Mouse (Mus musculus): ENCODE data around the gene Smim26. TPM values are rescaled to one million over a fixed set of nuclear protein-coding genes. Genes with fewer than 3 reads are reported as not detected.

The Smim26 gene
- polyA plus RNA-seq, 1 experiment from 2014 or later, result 46.4 TPM

GRCm38 (mm10) chr2:144638719-144639118 lies 44.9 kb downstream of the Smim26 start:
- no peak for ATAC-seq (ENCODE audit: low FRiP score, low read depth)
- H3K4me2 ChIP-seq (replicated peaks), result no peak overlapping the region
- no peaks in the 10 kb centered on the region for H3K27me3 ChIP-seq (replicated peaks)
- no peak overlapping the region for H3K9ac ChIP-seq
- H3K4me3 ChIP-seq, result no peak overlapping the region
- H3K36me3 ChIP-seq, result no peaks in the 10 kb centered on the region
- peaks cover 6% of the 10 kb centered on the region; the same call in 1 of the 2 replicates for H3K4me1 ChIP-seq
- no peak overlapping the region for H3K27ac ChIP-seq
- no peaks in the 10 kb centered on the region for H3K9me3 ChIP-seq
- WGBS, result 72% methylated on average over 4 of the region's 4 CpGs

DNA sequence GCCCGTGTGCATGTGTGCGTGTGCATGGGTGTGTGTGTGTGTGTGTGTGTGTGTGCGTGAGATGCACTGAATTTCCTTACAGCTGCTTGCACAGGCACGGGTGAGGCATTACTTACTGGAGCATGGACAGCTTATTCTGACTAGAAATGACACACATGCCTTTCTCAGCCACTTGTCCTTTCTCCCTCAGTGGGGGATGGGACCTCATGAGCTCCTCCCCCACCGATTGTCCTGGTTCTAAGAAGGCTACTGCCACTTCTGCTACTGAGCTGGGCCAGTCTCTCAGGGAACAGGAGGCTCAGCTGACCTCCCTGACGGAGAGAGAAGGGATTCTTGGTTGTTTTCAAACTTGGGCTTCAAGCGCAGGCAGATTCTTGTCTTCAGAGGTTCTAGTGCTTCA lies 46.2 kb downstream of the Smim26 start:
- no peak overlapping the region for H3K4me3 ChIP-seq
- no peak overlapping the region for H3K27ac ChIP-seq
- H3K4me1 ChIP-seq, result peaks cover 6% of the 10 kb centered on the region; the same call in 1 of the 2 replicates
- no peak for ATAC-seq (ENCODE audit: low FRiP score, low read depth)
- no peak overlapping the region for H3K4me2 ChIP-seq (replicated peaks)
- H3K9me3 ChIP-seq, result no peaks in the 10 kb centered on the region
- H3K27me3 ChIP-seq (replicated peaks), result no peaks in the 10 kb centered on the region
- no peak overlapping the region for H3K9ac ChIP-seq
- WGBS, result 81% methylated on average over 7 of the region's 7 CpGs
- no peaks in the 10 kb centered on the region for H3K36me3 ChIP-seq

- ATAC-seq (ENCODE audit: low FRiP score, low read depth), result no peak
- no peak overlapping the region for H3K9ac ChIP-seq
- H3K9me3 ChIP-seq, result no peaks in the 10 kb centered on the region
- no peaks in the 10 kb centered on the region for H3K27me3 ChIP-seq (replicated peaks)
- 89% methylated on average over 4 of the region's 4 CpGs for WGBS
- no peak overlapping the region for H3K4me3 ChIP-seq
- no peak overlapping the region for H3K4me2 ChIP-seq (replicated peaks)
- no peaks in the 10 kb centered on the region for H3K36me3 ChIP-seq
- no peak overlapping the region for H3K27ac ChIP-seq
- peaks cover 6% of the 10 kb centered on the region; the same call in 1 of the 2 replicates for H3K4me1 ChIP-seq
Observed at GRCm38 (mm10) chr2:144641991-144642390, 48.1 kb downstream of the Smim26 start.

Small RNA genes lying within 50 kb of the gene (microRNA-seq; reads per million reads assigned to microRNA genes)
- gene Gm24823, result not detected

Other genes starting within 250 kb of the Smim26 start
- gene Kat14, start 225.1 kb upstream of the Smim26 start, polyA plus RNA-seq (2016; fragmentation: Nextera tagmentation; extraction: Ambion mirVana), result 38.8 and 39.8 TPM in 2 replicates
- gene Pet117, start 225.1 kb upstream of the Smim26 start, polyA plus RNA-seq (2016; fragmentation: Nextera tagmentation; extraction: Ambion mirVana), result 3.3 TPM in 1 of 2 replicates, not detected in the other
- 5.2 and 7.2 TPM in 2 replicates for gene Dzank1, start 66.6 kb upstream of the Smim26 start, polyA plus RNA-seq (2016; fragmentation: Nextera tagmentation; extraction: Ambion mirVana)
- 33.3 and 33.9 TPM in 2 replicates for gene Polr3f, start 66.3 kb upstream of the Smim26 start, polyA plus RNA-seq (2016; fragmentation: Nextera tagmentation; extraction: Ambion mirVana)
- 53.9 and 58.0 TPM in 2 replicates for gene Rbbp9, start 43.2 kb upstream of the Smim26 start, polyA plus RNA-seq (2016; fragmentation: Nextera tagmentation; extraction: Ambion mirVana)
- 96.1 and 97.2 TPM in 2 replicates for gene Sec23b, start 37.8 kb upstream of the Smim26 start, polyA plus RNA-seq (2016; fragmentation: Nextera tagmentation; extraction: Ambion mirVana)
- gene Dtd1, start 5.8 kb downstream of the Smim26 start, polyA plus RNA-seq (2016; fragmentation: Nextera tagmentation; extraction: Ambion mirVana), result 42.7 and 49.8 TPM in 2 replicates
- gene Scp2d1, start 229.6 kb downstream of the Smim26 start, polyA plus RNA-seq (2016; fragmentation: Nextera tagmentation; extraction: Ambion mirVana), result not detected in 2 replicates